Mouse (Mus musculus): ENCODE data around the gene Olfr648. TPM values are rescaled to one million over a fixed set of nuclear protein-coding genes. Genes with fewer than 3 reads are reported as not detected.

Gene Olfr648
- polyA plus RNA-seq, 1 experiment, result not detected

DNA sequence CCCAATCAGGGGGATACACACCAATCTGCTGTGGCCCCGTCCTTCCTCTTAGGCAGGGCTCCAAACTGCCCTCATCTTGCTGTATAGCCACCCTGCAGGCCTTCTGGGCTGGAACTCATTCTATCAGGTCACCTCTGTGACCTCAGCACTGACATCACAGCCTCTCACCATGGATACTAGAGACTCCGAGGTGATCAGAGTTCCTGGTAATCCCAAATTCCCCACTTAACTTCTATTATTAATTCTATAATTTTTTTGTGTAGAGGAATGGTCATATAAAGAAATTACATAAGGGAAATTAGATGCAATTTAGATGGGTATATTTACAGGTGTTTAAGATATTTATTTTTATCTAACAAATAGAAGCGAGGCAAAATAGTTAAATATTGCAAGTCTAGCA, 40.0 kb downstream of the Olfr648 start, which contains the start of gene Ubqln3:
Ubqln3 (minus strand) TSS at position 101 of the 400 bp plus-strand sequence.
- Histone ChIP-seq H3K27ac (replicated peaks; ENCODE audit: low read depth, low read length) (no peak within 1 kb of the TSS), H3K4me3 (ENCODE audit: insufficient read depth, low read depth, low read length) (no peak within 1 kb of the TSS), H3K4me1 (ENCODE audit: control insufficient read depth, insufficient read depth, insufficient read length, low read length) (no peaks in the 10 kb centered on the region)

GRCm38 (mm10) chr7:104137305-104137704, 45.9 kb downstream of the Olfr648 start, which contains the start of gene Olfr643:
Gene Olfr643, minus strand, starts transcription at chr7:104137405.
- H3K4me3 ChIP-seq (ENCODE audit: insufficient read depth, low read depth, low read length), result no peak within 1 kb of the TSS
- no peaks in the 10 kb centered on the region for H3K4me1 ChIP-seq (ENCODE audit: control insufficient read depth, insufficient read depth, insufficient read length, low read length)
- no peak within 1 kb of the TSS for H3K27ac ChIP-seq (replicated peaks; ENCODE audit: low read depth, low read length)

- Histone ChIP-seq H3K4me1 (ENCODE audit: control insufficient read depth, insufficient read depth, insufficient read length, low read length) (no peaks in the 10 kb centered on the region), H3K27ac (replicated peaks; ENCODE audit: low read depth, low read length) (no peak within 1 kb of the TSS), H3K4me3 (ENCODE audit: insufficient read depth, low read depth, low read length) (no peak within 1 kb of the TSS)
Observed at GRCm38 (mm10) chr7:104129726-104130125, 53.5 kb downstream of the Olfr648 start, which contains the start of gene Ubqln5. Gene Ubqln5, minus strand, starts transcription at chr7:104129826.

Other genes with a start within 250 kb of the Olfr648 start
- gene Olfr632, start 249.0 kb downstream of the Olfr648 start, polyA plus RNA-seq (2012; ENCODE audit: insufficient read depth, insufficient read length, missing spikeins), result not detected in 2 replicates
- gene Olfr633, start 239.0 kb downstream of the Olfr648 start, polyA plus RNA-seq (2012; ENCODE audit: insufficient read depth, insufficient read length, missing spikeins), result not detected in 2 replicates
- not detected in 2 replicates for gene Olfr635, start 212.2 kb downstream of the Olfr648 start, polyA plus RNA-seq (2012; ENCODE audit: insufficient read depth, insufficient read length, missing spikeins)
- gene Olfr638, start 184.6 kb downstream of the Olfr648 start, polyA plus RNA-seq (2012; ENCODE audit: insufficient read depth, insufficient read length, missing spikeins), result not detected in 2 replicates
- gene Olfr639, start 166.1 kb downstream of the Olfr648 start, polyA plus RNA-seq (2012; ENCODE audit: insufficient read depth, insufficient read length, missing spikeins), result not detected in 2 replicates
- gene Olfr640, start 157.8 kb downstream of the Olfr648 start, polyA plus RNA-seq (2012; ENCODE audit: insufficient read depth, insufficient read length, missing spikeins), result not detected in 2 replicates
- not detected in 2 replicates for gene Olfr641, start 147.9 kb downstream of the Olfr648 start, polyA plus RNA-seq (2012; ENCODE audit: insufficient read depth, insufficient read length, missing spikeins)
- gene Olfr642, start 130.7 kb downstream of the Olfr648 start, polyA plus RNA-seq (2012; ENCODE audit: insufficient read depth, insufficient read length, missing spikeins), result not detected in 2 replicates
- gene 4930516K23Rik, start 121.9 kb downstream of the Olfr648 start, polyA plus RNA-seq (2012; ENCODE audit: insufficient read depth, insufficient read length, missing spikeins), result not detected in 2 replicates
- gene Olfr644, start 111.5 kb downstream of the Olfr648 start, polyA plus RNA-seq (2012; ENCODE audit: insufficient read depth, insufficient read length, missing spikeins), result not detected in 2 replicates
- not detected in 2 replicates for gene Olfr645, start 97.9 kb downstream of the Olfr648 start, polyA plus RNA-seq (2012; ENCODE audit: insufficient read depth, insufficient read length, missing spikeins)
- gene Olfr646, start 78.5 kb downstream of the Olfr648 start, polyA plus RNA-seq (2012; ENCODE audit: insufficient read depth, insufficient read length, missing spikeins), result not detected in 2 replicates
- gene Ubqln5, start 53.6 kb downstream of the Olfr648 start, polyA plus RNA-seq (2012; ENCODE audit: insufficient read depth, insufficient read length, missing spikeins), result not detected in 2 replicates
- not detected in 2 replicates for gene Olfr643, start 46.0 kb downstream of the Olfr648 start, polyA plus RNA-seq (2012; ENCODE audit: insufficient read depth, insufficient read length, missing spikeins)
- gene Ubqln3, start 40.1 kb downstream of the Olfr648 start, polyA plus RNA-seq (2012; ENCODE audit: insufficient read depth, insufficient read length, missing spikeins), result not detected in 2 replicates
- gene Ubqlnl, start 32.8 kb downstream of the Olfr648 start, polyA plus RNA-seq (2012; ENCODE audit: insufficient read depth, insufficient read length, missing spikeins), result not detected in 2 replicates
- not detected in 2 replicates for gene Olfm5, start 18.6 kb downstream of the Olfr648 start, polyA plus RNA-seq (2012; ENCODE audit: insufficient read depth, insufficient read length, missing spikeins)
- gene Olfr649, start 12.6 kb upstream of the Olfr648 start, polyA plus RNA-seq (2012; ENCODE audit: insufficient read depth, insufficient read length, missing spikeins), result not detected in 2 replicates
- gene Trim6, start 35.4 kb upstream of the Olfr648 start, polyA plus RNA-seq (2012; ENCODE audit: insufficient read depth, insufficient read length, missing spikeins), result 0.92 TPM in 1 of 2 replicates, not detected in the other
- 2.2 and 2.5 TPM in 2 replicates for gene Trim34a, start 61.1 kb upstream of the Olfr648 start, polyA plus RNA-seq (2012; ENCODE audit: insufficient read depth, insufficient read length, missing spikeins)
- 0.58 and 0.67 TPM in 2 replicates for gene Trim5, start 104.7 kb upstream of the Olfr648 start, polyA plus RNA-seq (2012; ENCODE audit: insufficient read depth, insufficient read length, missing spikeins)
- 10.5 and 11.9 TPM in 2 replicates for gene Trim12a, start 132.1 kb upstream of the Olfr648 start, polyA plus RNA-seq (2012; ENCODE audit: insufficient read depth, insufficient read length, missing spikeins)
- gene Trim34b, start 146.1 kb upstream of the Olfr648 start, polyA plus RNA-seq (2012; ENCODE audit: insufficient read depth, insufficient read length, missing spikeins), result not detected in 2 replicates
- 4.4 and 5.6 TPM in 2 replicates for gene Trim12c, start 170.0 kb upstream of the Olfr648 start, polyA plus RNA-seq (2012; ENCODE audit: insufficient read depth, insufficient read length, missing spikeins)
- not detected in 2 replicates for gene Trim30b, start 186.5 kb upstream of the Olfr648 start, polyA plus RNA-seq (2012; ENCODE audit: insufficient read depth, insufficient read length, missing spikeins)
- 0.92 TPM in 1 of 2 replicates, not detected in the other for gene Trim30c, start 217.4 kb upstream of the Olfr648 start, polyA plus RNA-seq (2012; ENCODE audit: insufficient read depth, insufficient read length, missing spikeins)